Mouse (Mus musculus): ENCODE measurements around the gene Erbb3.

- TF ChIP-seq POLR2AphosphoS2 (IDR thresholded peaks at IDR 0.05; ENCODE audit: low read length), result no peak
- no peak for TF ChIP-seq NELFE (IDR thresholded peaks at IDR 0.05; ENCODE audit: low read depth, low read length)
- no peak for TF ChIP-seq KAT2A (conservative IDR thresholded peaks at IDR 0.05; ENCODE audit: low read depth, low read length)
Observed at GRCm38 (mm10) chr10:128586546-128586945, 2.9 kb downstream of the Erbb3 start.

Measured in MEL (cell line).